Mouse (Mus musculus): ENCODE data around the gene Gm7544. TPM values are rescaled to one million over a fixed set of nuclear protein-coding genes. Genes with fewer than 3 reads are reported as not detected.

The Gm7544 gene
- polyA plus RNA-seq, 1 experiment from 2014 or later: not detected

Other genes starting within 250 kb of the Gm7544 start
- 288 and 298 TPM in 2 replicates for gene Mff, start 231.1 kb downstream of the Gm7544 start, polyA plus RNA-seq (2014; fragmentation: Nextera tagmentation; extraction: Ambion mirVana)
- gene Tm4sf20, start 187.6 kb downstream of the Gm7544 start, polyA plus RNA-seq (2014; fragmentation: Nextera tagmentation; extraction: Ambion mirVana): 0.08 TPM in 1 of 2 replicates, not detected in the other
- gene Gm47791, start 184.8 kb downstream of the Gm7544 start, polyA plus RNA-seq (2014; fragmentation: Nextera tagmentation; extraction: Ambion mirVana): not detected in 2 replicates
- 48.7 and 49.3 TPM in 2 replicates for gene Agfg1, start 116.5 kb downstream of the Gm7544 start, polyA plus RNA-seq (2014; fragmentation: Nextera tagmentation; extraction: Ambion mirVana)
- 0.23 TPM in 1 of 2 replicates, not detected in the other for gene A030005L19Rik, start 42.7 kb downstream of the Gm7544 start, polyA plus RNA-seq (2014; fragmentation: Nextera tagmentation; extraction: Ambion mirVana)
- gene A030014E15Rik, start 31.1 kb downstream of the Gm7544 start, polyA plus RNA-seq (2014; fragmentation: Nextera tagmentation; extraction: Ambion mirVana): not detected in 2 replicates
- not detected in 2 replicates for gene Gm6217, start 24.6 kb downstream of the Gm7544 start, polyA plus RNA-seq (2014; fragmentation: Nextera tagmentation; extraction: Ambion mirVana)
- not detected in 2 replicates for gene A030003K21Rik, start 12.6 kb downstream of the Gm7544 start, polyA plus RNA-seq (2014; fragmentation: Nextera tagmentation; extraction: Ambion mirVana)
- not detected in 2 replicates for gene Gm47955, start 4.3 kb upstream of the Gm7544 start, polyA plus RNA-seq (2014; fragmentation: Nextera tagmentation; extraction: Ambion mirVana)
- gene Gm47959, start 44.5 kb upstream of the Gm7544 start, polyA plus RNA-seq (2014; fragmentation: Nextera tagmentation; extraction: Ambion mirVana): not detected in 2 replicates
- 0.33 and 0.83 TPM in 2 replicates for gene Slc19a3, start 82.4 kb upstream of the Gm7544 start, polyA plus RNA-seq (2014; fragmentation: Nextera tagmentation; extraction: Ambion mirVana)
- gene Krtap28-10, start 86.5 kb upstream of the Gm7544 start, polyA plus RNA-seq (2014; fragmentation: Nextera tagmentation; extraction: Ambion mirVana): not detected in 2 replicates
- not detected in 2 replicates for gene Gm47969, start 88.9 kb upstream of the Gm7544 start, polyA plus RNA-seq (2014; fragmentation: Nextera tagmentation; extraction: Ambion mirVana)
- not detected in 2 replicates for gene A030005K14Rik, start 103.4 kb upstream of the Gm7544 start, polyA plus RNA-seq (2014; fragmentation: Nextera tagmentation; extraction: Ambion mirVana)
- gene Krtap28-13, start 104.9 kb upstream of the Gm7544 start, polyA plus RNA-seq (2014; fragmentation: Nextera tagmentation; extraction: Ambion mirVana): not detected in 2 replicates
- gene Ccl20, start 160.8 kb upstream of the Gm7544 start, polyA plus RNA-seq (2014; fragmentation: Nextera tagmentation; extraction: Ambion mirVana): not detected in 2 replicates
- gene Daw1, start 203.7 kb upstream of the Gm7544 start, polyA plus RNA-seq (2014; fragmentation: Nextera tagmentation; extraction: Ambion mirVana): 0.40 TPM in 1 of 2 replicates, not detected in the other